Mouse (Mus musculus) lung, postnatal 0 days (tissue): Measurements from ENCODE around the gene Sh2d5. TPM values are rescaled to one million over a fixed set of nuclear protein-coding genes. Genes with fewer than 3 reads are reported as not detected.

Experiments used
- ATAC-seq: fragments of 200-750 bp; cut with Nextera tagmentation; 2 replicates; pipeline ENCODE4 v1.8.0; 2017; ENCODE audit warnings: moderate library complexity
- DNase-seq: peaks from one replicate; pipeline ENCODE4 v3.0.0-alpha.2; 2016; ENCODE audit warnings: low spot score
- H3K27ac ChIP-seq: fragments of 300-500 bp; sonication (generic); 2 replicates; pipeline ENCODE4 v1.5.1; 2014; ENCODE audit warnings: antibody characterized with exemption, mild to moderate bottlenecking, low read length, mixed read lengths
- H3K27me3 ChIP-seq: fragments of 300-500 bp; sonication (generic); replicated peaks from 2 replicates; pipeline ENCODE4 v1.6.1; 2014; ENCODE audit warnings: low read length, mixed read lengths; ENCODE audit not compliant: insufficient read depth
- H3K36me3 ChIP-seq: fragments of 300-500 bp; sonication (generic); 2 replicates; pipeline ENCODE4 v1.6.1; 2014; ENCODE audit warnings: low read length, mixed read lengths; ENCODE audit not compliant: insufficient read depth
- H3K4me1 ChIP-seq: fragments of 300-500 bp; sonication (generic); 2 replicates; pipeline ENCODE4 v1.6.1; 2014; ENCODE audit warnings: antibody characterized with exemption, low read depth, low read length, mixed read lengths; ENCODE audit not compliant: insufficient read depth
- H3K4me2 ChIP-seq: fragments of 300-500 bp; sonication (generic); replicated peaks from 2 replicates; pipeline ENCODE4 v1.6.1; 2014; ENCODE audit warnings: low read depth, mild to moderate bottlenecking, low read length, moderate library complexity, mixed read lengths
- H3K4me3 ChIP-seq: fragments of 300-500 bp; sonication (generic); 2 replicates; pipeline ENCODE4 v1.5.1; 2014; ENCODE audit warnings: low read depth, low read length
- H3K9ac ChIP-seq: fragments of 300-500 bp; sonication (generic); replicated peaks from 2 replicates; pipeline ENCODE4 v1.6.1; 2014; ENCODE audit warnings: low read depth, mild to moderate bottlenecking
- H3K9me3 ChIP-seq: fragments of 300-500 bp; sonication (generic); 2 replicates; pipeline ENCODE4 v1.6.1; 2016; ENCODE audit warnings: low read length, mixed read lengths
- CTCF ChIP-seq: IDR thresholded peaks from 2 replicates; pipeline ENCODE4 v1.5.1; 2016; ENCODE audit warnings: antibody characterized with exemption, mild to moderate bottlenecking
- EP300 ChIP-seq: IDR thresholded peaks from 2 replicates; pipeline ENCODE4 v1.6.1; 2016; ENCODE audit warnings: antibody characterized with exemption, mild to moderate bottlenecking, control low read depth
- WGBS: fragments of 180-500 bp; shearing (Covaris S2); extraction: QIAGEN DNeasy Blood & Tissue Kit; methylation state at CpG from one replicate; pipeline ENCODE4 v1.1.7; 2014; 5-methylcytosine and 5-hydroxymethylcytosine counted together
- polyA plus RNA-seq: library from polyadenylated mRNA; unstranded; fragments of >200 nt; fragmentation: Nextera tagmentation; extraction: Ambion mirVana; gene quantifications from 2 replicates; pipeline ENCODE4 v1.2.1, GENCODE M21; 2015

Gene Sh2d5
- polyA plus RNA-seq, 1 experiment from 2014 or later: 0.14 TPM

DNA sequence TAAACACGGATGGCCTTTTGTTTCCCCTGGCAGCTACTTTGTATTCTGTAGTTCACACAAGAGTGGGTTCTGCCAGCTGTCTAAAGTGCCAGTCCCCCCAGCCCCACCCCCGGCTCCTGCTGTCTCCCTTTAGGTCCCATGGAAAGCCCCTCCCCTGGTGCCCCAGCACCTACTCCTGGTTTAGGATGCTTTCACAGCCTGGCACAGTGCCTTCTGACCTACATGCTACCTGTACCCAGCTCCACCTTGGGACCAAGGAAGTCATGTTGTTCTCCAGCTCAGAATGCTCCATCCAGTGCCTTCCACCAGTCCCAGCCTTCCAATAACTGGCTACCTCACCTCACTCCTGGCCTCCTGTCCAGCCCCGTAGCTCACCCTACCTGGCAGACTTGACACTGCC lies 56.8 kb downstream of the Sh2d5 start:
- ATAC-seq (no peak), DNase-seq (no peak)
- Histone ChIP-seq H3K9ac (no peak overlapping the region), H3K4me2 (no peak overlapping the region), H3K27me3 (no peaks in the 10 kb centered on the region), H3K36me3 (peaks cover 12% of the 10 kb centered on the region), H3K27ac (no peak overlapping the region), H3K9me3 (no peaks in the 10 kb centered on the region), H3K4me3 (no peak overlapping the region), H3K4me1 (peaks cover 14% of the 10 kb centered on the region; the same call in 1 of the 2 replicates)
- TF ChIP-seq CTCF (no peak), EP300 (no peak)
- 82% methylated on average over 3 of the region's 3 CpGs for WGBS

DNA sequence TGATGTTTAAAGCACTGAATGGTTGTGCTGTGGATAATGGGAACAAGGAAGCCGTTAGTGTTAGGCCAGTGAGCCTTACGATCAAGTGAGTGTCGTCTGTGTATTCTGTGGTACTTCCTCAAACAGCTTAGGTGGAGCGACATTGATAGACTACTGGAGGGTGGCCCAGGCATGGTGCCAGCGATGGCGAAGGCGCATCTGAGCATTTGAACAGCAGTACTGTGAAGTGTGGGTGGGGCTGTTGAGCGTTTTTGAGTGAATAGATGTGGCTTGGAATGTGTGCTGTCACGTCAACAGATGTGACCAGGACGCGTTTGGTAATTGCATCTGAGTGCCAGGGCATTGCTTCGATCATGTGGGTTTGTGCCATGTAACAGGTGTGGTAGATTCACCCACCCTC lies 57.5 kb downstream of the Sh2d5 start:
- ATAC-seq: no peak
- Histone ChIP-seq H3K9ac (no peak overlapping the region), H3K4me1 (peaks cover 14% of the 10 kb centered on the region; the same call in 1 of the 2 replicates), H3K27ac (no peak overlapping the region), H3K36me3 (peaks cover 14% of the 10 kb centered on the region), H3K27me3 (no peaks in the 10 kb centered on the region), H3K4me2 (no peak overlapping the region), H3K9me3 (no peaks in the 10 kb centered on the region), H3K4me3 (no peak overlapping the region)
- 76% methylated on average over 12 of the region's 12 CpGs for WGBS
- no peak for DNase-seq
- TF ChIP-seq CTCF: no peak

DNA sequence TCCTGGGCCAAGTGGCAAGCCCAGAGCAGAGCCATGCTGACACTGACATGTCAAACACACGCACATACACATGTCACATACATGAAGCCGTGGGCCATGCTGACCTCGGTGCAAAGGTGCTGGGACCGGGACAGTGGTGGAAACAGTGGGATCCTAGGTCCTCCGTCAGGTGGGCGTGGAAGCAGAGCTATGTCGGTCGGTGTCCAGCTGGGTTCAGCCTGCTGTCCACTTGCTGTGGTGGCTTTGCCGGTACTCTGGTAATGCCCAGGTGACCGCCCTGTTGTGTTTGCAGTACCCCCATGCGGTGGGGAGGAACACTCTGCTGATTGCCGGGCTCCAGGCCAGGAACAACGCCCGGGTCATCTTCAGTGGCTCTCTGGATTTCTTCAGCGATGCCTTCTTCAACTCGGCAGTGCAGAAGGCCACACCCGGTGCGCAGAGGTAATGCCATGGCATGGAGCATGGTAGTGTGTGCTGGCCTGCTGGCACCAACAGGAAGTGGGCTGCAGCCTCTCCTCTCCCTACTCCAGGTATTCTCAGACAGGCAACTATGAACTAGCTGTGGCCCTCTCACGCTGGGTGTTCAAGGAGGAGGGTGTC lies 60.2 kb downstream of the Sh2d5 start:
- TF ChIP-seq CTCF (no peak), EP300 (no peak)
- Histone ChIP-seq H3K36me3 (peaks cover 27% of the 10 kb centered on the region), H3K9me3 (no peaks in the 10 kb centered on the region), H3K4me3 (no peak overlapping the region), H3K4me1 (peaks cover 5% of the 10 kb centered on the region; the same call in 1 of the 2 replicates), H3K27me3 (no peaks in the 10 kb centered on the region), H3K27ac (no peak overlapping the region), H3K4me2 (no peak overlapping the region), H3K9ac (no peak overlapping the region)
- WGBS: 90% methylated on average over 19 of the region's 19 CpGs
- DNase-seq (no peak), ATAC-seq (no peak)

Other genes with a start within 250 kb of the Sh2d5 start
- 129 and 135 TPM in 2 replicates for gene Hp1bp3, start 34.1 kb upstream of the Sh2d5 start, polyA plus RNA-seq
- gene Kif17, start within 50 bp of the Sh2d5 start, polyA plus RNA-seq: 0.37 and 1.1 TPM in 2 replicates
- gene Ddost, start 54.3 kb downstream of the Sh2d5 start, polyA plus RNA-seq: 184 and 195 TPM in 2 replicates
- gene Pink1, start 75.9 kb downstream of the Sh2d5 start, polyA plus RNA-seq: 129 and 144 TPM in 2 replicates
- gene Cda, start 117.6 kb downstream of the Sh2d5 start, polyA plus RNA-seq: 15.6 and 16.0 TPM in 2 replicates
- 0.05 TPM in 1 of 2 replicates, not detected in the other for gene Fam43b, start 146.1 kb downstream of the Sh2d5 start, polyA plus RNA-seq
- 12.3 and 13.1 TPM in 2 replicates for gene Mul1, start 184.3 kb downstream of the Sh2d5 start, polyA plus RNA-seq
- gene Camk2n1, start 203.9 kb downstream of the Sh2d5 start, polyA plus RNA-seq: 10.9 and 12.7 TPM in 2 replicates